1 mouse cellular context compared by ENCODE assay signal in genomic region chr9:37245404-37245803, GRCm38 (mm10).
TF ChIP-seq lines count a peak whose summit lies in the region.

No protein-coding gene starts in this region.

TF ChIP-seq in CH12.LX, 34 proteins besides CTCF, POLR2A, EP300 and RAD21 (continued from another document):
- TF ChIP-seq SIN3A (IDR thresholded peaks at IDR 0.05; ENCODE audit: low read length): no peak
- no peak for TF ChIP-seq MXI1 (IDR thresholded peaks at IDR 0.05; ENCODE audit: low read depth, low read length)
- TF ChIP-seq PAX5 (IDR thresholded peaks at IDR 0.05; ENCODE audit: low read length): no peak
- no peak for TF ChIP-seq IRF4 (IDR thresholded peaks at IDR 0.05; ENCODE audit: low read depth, low read length)
- TF ChIP-seq RCOR1 (conservative IDR thresholded peaks at IDR 0.05; ENCODE audit: low read depth, low read length): no peak
- TF ChIP-seq JUN (IDR thresholded peaks at IDR 0.05; ENCODE audit: insufficient read depth, low read depth, low read length): no peak
- TF ChIP-seq MYC (IDR thresholded peaks at IDR 0.05; ENCODE audit: low read depth, low read length): no peak
